Mouse (Mus musculus): Measurements from ENCODE around the gene Capn13.

Gene Capn13

DNA sequence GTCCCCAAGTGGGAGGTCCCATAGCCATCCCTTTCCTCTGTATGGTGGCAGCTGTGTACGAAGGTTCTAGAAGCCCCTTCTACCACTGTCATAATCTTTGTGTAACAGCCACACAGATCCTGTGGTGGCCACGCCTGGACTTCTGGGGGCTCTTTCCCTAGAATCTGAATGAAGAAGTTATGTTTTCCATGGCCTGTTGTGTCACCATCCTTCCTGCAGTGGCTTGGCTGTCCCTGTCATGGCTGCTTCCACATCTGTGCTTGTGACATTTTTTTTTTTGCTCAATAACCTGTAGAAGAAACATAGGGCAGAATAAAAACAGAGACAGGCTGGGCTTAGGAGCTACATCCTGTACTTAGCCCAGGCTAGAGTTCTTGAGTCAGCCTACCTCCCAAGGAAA is at the start of gene Capn13:
TSS of gene Capn13 (minus strand) at position 5 of the 400 bp plus-strand sequence.
- ATAC-seq (ENCODE audit: low TSS enrichment): no peak

DNA sequence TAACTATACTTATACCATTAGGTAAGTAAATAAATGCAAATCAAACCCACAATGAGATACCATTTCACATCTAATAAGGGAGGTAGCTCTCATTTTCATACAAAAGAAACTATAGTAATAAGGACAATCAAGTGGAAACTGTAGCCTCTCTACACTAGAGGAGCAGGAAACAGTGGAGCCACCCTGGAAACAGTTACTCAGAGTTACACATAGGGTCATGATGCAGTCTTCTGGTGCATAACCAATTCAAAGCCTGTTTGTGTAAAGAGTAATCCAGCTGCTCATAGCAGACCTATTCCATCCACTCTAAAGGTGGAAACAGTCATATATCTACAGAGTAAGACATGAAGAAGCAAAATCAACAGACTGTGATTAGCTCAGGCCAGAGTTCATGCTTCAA is 48.4 kb upstream of the Capn13 start:
- ATAC-seq (ENCODE audit: low TSS enrichment): no peak

DNA sequence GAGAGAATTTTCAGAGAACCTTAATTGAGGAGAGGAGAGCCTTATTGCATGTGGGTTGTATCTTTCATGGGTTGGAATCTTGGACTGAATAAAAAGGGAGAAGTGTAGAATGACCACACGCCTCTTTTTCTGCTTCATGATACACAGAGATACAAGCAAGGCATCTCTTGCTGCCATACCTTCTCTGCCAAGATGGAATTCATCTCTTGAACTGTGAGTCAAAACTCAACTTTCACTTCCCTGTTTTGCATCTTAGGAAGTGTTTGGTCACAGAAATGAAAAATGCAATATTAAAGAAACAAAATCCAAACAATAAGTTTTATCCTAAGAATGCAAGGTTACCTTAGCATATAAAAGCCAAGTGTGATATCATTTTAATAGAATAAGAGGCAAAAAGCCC is 40.1 kb upstream of the Capn13 start:
- no peak for ATAC-seq (ENCODE audit: low TSS enrichment)

DNA sequence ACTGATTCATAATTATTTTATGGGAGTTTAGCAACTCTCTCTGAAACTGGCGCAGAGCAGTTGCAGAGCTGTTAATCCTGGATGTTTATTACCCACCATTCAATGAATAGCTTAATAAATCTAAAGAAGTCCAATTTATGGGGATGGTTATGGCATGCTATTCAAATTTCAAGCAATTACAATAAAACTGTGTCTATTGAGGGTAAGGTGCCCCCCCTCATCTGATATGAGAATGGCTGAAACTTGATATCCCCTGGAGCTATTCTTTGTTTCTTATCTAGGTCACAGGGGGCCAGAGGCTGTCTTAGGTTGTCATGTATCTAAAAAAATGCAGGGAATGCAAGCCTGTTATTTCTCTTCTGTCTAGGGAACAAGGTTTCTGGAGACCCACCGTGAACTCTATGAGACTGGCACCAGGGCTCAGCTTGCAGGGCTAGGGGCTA is 31.9 kb upstream of the Capn13 start:
- no peak for ATAC-seq (ENCODE audit: low TSS enrichment)

DNA sequence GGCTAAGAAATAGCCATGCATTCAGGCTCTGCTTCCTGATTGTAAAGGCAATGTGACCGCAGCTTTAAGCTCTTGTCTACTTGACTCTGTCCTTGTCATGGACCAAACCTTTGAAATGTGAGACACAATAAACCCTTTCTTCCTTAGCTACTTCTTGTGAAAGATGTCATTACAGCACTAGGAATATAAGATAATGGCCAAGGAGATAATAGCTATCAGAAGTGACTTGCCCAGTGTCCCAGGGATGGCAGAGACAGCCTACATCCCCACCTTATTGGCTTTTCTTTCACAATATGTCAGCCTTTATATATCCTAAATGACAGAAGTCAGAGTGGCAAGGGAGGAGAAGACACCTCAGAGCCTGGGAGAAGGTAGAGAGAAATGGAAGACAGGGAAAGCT is 31.4 kb upstream of the Capn13 start:
- no peak for ATAC-seq (ENCODE audit: low TSS enrichment)

DNA sequence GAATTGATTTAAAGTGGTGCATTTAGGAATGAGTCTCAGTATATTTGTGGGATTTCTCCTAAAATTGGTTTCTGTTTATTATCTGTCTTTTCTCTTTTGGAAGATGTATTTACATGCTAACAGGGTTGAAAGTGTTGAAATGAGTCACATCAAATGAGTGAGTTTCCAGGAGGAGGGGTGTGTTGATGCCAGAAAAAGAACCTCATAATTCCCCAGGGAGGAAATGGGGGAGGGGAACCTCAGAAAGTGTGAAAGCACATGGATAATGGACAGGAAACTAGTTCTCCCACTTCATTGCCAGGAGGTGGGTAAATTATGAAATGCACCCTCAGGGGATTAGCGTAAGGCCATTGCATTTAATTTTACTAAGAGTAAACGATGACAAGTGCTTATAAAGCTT is 16.7 kb upstream of the Capn13 start:
- ATAC-seq (ENCODE audit: low TSS enrichment): peak; percentile 50; the same call in 1 of the 2 replicates

DNA sequence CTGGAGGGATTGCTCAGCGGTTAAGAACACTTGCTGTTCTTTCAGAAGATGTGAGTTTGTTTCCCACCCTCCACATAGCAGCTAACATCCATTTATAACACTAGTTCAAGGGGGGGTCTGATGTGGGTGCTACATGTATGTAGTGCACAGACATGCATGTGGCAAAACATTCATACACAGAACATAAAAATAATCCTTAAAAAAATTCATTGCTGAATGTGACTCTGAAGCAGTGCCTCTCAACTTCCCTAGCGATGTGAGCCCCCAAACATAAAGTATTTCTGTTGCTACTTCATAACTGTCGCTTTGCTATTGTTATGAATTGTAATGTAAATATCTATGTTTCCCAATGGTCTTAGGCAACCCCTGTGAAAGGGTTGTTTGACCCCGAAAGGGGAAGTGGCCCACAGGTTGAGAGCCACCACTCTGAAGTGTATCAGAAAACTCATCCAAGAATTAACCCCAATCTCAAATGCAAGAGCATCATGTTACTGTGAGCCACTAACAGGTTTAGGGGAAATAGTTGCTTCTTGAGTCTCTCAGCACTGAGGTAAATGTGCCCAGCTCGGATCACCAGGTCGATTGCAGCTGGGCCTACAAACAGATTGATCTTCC is 15.6 kb upstream of the Capn13 start:
- no peak for ATAC-seq (ENCODE audit: low TSS enrichment)

DNA sequence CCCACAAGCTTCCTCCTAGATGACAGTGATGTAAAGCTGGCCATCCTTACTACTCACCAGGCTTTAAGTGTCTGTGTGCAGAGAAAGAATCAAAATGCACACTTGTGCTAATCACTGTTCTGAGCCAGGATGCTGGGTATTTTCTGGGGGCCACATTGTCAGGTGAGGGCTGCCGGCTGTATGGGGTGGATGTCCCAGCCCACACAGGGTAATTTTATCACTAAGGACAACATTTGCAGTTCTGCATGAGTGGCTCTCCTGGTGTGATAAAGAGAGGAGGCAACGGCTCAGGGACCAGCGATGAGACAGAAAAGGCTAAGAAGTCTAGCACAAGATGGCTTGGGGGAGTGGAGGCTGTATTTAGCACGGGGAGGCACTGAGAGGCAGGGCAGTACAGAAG is 11.2 kb upstream of the Capn13 start:
- ATAC-seq (ENCODE audit: low TSS enrichment): no peak

DNA sequence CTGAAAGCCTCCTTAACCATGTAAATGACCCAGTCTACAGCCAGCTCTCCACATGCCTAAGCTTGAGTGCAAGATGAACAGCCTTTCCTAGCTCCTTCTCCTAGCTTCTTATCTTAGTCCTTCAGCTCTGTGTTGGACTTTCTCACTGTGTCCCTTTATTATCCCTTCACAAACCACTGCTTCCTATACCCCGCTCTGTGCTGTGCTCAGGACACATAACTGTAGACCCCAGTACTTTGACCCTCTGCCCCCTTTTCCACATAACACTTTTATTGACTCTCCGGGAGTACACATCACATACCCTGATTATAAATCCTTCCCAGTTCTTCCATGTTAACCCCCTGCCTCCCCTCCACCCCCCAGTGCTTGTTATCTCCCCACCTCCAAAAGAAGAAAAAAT is 606 bp upstream of the Capn13 start:
- ATAC-seq (ENCODE audit: low TSS enrichment): no peak

DNA sequence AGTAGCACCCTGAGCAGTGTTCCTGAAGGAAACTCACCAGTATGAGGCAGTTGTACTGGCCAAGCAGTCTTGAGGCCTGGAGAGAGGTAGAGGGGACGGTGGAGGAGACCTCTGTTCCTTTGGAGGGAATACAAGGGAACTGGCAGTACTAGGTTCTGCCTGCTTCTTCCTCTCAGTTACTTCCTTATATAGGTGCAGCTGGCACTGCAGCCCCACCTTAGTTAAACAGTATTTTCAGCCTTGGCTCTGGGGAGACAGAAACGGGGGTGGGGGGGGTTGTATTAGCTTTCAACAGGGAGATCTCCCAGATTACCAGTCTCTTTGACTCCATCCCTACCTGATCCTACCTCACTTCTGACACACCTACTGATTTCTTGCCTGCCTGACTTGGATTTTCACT is 1.5 kb downstream of the Capn13 start:
- ATAC-seq (ENCODE audit: low TSS enrichment): no peak

DNA sequence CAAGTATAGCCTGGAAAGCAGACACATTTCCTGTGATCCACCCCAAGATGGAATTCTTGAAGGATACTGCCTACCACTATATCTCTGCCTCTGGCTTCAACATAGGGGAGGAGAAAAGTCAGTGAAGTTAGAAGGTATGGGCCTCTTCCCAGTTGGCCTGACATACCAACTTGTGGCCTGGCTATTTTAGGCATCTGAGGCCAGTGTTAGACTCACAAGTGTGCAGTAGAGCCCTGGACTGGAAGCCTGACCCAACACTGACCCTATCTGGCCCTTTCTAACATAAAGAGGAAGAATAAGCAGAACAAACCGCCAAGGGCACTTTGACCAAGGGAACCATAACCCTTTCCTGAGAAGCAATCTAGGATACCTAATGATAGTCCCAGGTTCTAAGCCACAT is 7.3 kb downstream of the Capn13 start:
- no peak for ATAC-seq (ENCODE audit: low TSS enrichment)

DNA sequence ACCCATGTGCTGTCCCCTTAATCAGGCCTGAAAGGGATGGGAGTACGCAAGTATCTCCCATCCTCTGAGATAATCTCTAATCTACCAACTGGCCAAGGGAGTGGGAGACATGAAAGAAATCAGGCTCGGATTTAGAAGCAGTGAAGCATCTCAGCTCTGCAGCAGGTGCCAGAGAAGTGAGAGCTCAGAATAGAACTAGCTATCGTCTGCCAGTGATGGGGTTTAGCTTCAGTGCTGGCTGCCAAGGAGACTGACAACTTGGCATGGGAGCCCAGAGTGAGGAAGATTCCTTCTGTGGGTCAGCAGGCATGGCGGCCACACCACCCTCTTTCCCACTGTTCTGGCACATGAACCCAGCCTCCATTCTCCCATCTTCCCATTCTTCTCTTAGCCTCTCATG is 8.9 kb downstream of the Capn13 start:
- peak; percentile 96 for ATAC-seq (ENCODE audit: low TSS enrichment)

DNA sequence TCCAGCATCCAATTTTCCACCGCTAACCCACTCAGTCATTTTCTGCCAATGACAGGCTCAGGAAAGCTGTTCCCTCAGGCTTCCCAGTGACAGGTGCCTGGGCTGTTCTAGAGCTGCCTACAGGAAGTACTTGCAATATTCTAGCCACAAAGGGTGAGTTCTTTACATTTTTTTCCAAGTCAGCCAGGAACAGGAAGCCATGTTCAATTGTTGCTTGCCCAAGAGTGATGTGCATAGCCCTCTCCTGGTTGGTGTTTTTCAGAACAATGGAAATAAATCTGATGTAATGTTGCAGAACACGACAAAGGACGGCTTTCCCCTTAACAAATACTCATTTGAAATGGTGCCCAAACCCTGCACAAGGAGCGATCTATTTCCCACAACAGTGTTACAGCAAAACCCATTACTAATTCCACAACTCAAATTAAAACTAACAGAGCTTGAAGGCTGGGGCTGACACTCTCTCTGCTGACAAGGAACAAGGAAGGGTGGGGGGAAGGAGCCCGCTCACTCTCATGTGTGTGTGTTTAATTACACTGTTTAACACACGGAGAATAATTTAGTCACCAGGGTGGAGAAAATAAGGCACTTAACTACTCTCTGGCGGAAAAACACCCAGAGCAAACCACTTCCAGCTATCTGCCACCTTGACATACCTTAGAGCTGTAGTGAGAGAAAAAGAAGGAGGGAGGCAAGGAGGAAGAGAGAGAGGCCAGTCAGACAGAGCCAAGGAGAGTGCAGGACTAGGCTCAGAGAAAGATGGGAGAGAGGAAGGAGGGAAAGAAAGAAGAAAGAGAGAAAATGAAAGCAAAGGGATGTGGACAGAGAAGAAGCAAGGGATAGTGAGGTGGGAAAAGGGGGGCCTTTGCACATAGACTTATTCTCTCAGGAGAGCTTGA is 10.2 kb downstream of the Capn13 start:
- peak; percentile 51; the same call in 1 of the 2 replicates for ATAC-seq (ENCODE audit: low TSS enrichment)

DNA sequence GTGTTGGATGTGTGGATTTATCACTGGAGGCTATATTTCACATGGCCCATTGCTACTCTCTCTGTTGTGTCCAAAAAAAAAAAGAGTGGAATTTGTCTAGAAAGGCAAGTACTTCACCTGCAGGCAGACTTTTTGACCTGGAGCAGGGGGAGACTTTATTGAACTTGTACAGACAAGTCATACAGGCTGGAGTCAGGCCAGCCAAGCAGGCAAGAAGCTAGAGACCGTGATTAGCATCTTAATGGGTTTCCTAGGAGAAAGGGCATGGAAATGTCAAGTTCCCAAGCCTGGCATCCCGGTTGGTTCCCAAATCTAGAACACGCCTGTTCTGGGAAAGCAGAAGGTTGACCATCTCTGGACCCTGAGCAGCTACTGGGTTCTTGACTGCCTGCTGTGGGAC is 11.3 kb downstream of the Capn13 start:
- ATAC-seq (ENCODE audit: low TSS enrichment): no peak

DNA sequence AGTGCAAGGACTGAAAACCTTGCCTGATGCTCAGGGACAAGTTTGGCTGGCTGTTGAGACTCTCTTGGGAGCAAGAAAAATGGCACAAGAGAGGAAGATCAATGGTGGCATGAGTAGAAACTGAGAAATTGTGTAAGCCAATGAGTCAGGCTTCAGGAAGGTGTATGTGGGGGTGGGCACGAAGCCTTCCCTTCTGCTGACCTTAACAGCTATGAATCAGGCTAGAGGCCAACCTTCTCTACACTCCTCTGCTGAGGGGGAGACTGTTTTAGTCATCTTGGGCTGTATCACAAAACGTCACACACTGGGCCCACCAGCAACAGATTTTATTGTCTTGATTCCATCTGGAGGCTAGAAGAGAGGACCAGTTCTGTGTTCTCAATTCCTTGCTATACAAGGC is 14.1 kb downstream of the Capn13 start:
- peak; percentile 31 for ATAC-seq (ENCODE audit: low TSS enrichment)

DNA sequence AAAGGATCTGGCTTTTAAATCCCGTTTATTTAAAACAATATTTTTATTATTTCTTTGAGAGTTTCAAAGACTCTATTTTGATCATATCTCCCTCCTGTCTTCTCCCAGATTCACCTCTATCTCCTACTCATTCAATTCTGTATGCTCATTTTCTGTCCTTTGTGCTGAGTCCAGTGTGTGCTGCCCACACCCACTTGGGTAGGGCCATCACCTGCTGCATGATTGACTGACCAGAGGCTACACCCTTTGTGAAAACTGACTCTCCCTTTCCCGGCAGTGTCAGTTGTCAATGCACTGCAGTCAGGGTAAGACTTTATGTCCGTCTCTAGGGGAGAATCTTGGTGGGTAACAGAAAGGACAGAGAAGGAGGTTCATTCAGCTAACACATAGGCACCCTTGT is 14.7 kb downstream of the Capn13 start:
- no peak for ATAC-seq (ENCODE audit: low TSS enrichment)

DNA sequence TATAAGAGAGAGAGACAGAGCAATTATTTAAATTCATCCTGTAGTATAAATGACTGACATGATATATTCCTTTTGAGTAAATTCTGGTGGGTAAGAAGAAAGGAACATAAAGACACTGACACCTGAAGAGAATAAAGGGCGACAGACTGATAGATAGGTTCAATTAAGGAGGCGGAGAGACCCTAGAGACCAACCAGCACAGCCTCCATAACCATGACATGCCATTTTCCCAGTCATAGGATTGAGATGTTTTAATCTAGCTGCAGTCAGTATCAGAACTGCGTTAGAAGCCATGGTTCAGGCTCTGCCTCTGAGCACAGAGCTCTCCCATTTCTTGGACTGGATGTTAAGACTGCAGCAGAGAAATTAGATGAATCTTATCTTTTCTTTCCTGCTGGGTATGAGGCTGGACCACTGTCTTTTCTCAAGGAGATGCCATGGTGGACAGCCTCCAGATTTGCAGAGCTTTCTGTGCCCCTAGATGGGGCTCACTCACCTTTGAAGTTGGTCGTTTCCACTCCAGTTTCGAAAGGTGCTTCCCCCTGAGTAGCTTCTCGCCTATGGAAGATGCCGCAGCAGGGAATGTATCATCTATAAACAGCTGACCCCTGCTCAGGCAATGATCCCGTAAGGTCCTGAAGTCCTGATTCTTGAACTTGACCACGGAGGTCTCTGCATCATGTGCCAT is 18.2 kb downstream of the Capn13 start:
- no peak for ATAC-seq (ENCODE audit: low TSS enrichment)

DNA sequence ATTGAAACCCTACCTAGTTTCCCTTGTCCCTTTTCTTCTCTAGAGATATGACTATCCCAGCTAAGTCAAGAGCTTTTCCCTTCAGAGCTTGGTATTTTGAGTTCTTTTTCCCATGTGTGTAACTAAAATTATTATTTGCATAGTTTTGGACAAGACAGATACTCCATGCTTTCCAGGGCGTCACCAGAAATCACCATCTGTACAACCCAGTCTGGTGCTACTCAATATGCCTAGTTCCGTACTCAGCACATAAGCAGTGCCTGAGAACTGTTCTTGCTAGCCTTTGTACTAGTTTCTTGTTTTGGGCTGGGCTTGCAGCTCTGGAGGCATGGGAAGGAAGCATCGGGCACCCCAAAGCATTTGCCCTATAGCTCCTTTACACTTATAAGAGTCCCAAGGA is 19.0 kb downstream of the Capn13 start:
- peak; percentile 69; the same call in 1 of the 2 replicates for ATAC-seq (ENCODE audit: low TSS enrichment)

DNA sequence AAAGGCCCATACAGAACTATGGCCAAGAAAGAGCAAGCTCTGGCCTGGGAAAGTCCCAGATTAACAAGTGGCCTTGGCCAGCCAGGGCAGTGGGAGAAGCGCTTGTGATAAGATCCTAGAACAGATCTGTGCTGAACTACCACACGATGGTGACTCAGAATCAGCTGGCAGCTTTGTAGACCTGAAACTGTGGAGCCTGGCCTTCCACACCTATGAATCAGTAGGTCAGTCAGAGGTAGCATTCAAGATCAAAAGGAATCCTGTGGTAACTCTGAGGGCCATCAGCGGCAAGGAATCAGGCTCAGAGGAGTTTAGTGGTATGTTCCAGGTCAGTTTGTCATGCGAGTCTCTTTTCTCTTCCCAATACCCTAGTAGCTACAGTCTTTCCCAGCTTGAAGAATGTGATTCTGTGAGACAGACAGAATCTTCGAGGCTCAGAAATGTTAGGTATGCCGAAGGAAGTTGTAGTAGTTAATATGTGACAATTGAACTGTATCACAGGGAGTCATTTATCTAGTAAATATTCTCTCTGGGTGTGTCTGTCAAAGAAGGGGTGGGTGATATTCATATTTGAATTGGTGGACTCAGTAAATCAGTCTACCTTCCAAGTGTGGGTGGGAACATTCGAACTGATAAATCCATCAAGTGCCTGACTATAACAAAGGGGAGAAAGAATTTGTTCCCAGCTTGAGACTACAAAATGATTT is 22.7 kb downstream of the Capn13 start:
- no peak for ATAC-seq (ENCODE audit: low TSS enrichment)

DNA sequence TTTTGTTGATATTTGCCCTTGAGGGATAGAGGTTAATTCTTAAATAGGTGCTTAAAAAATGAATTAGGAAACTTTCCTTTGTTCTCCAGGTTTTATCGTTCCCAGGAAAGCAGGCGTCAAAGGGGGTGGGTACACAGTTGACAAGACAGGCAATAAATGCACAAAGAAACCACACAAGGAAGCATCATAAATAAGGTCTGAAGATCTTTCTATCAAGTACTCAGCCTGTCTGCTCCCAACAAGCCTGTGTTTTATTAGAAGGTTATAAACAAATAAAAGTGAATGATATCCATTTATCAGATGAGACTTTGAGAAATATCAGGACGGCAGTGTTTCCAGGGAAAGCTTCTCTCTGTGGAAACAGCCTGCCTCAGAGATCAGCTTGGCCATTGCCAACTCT is 33.3 kb downstream of the Capn13 start:
- ATAC-seq (ENCODE audit: low TSS enrichment): no peak

DNA sequence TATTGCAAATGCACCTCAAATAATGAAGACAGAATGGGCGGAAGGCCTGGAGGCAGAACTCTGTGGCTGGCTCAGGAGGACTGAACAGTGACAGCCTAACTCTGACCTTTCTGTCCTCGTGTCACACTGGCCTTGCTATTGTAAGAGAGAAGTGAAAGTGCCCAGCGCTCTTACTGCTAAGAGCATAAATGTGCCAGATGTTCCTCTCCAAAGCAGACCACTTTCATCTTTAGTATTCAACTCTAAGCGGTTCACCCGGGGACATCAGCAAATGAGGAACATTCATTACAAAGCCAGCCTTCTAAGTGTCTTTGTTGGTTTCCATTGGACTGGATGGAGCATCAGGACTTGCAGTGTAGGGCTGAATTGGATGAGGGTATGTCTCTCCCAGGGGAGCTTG is 39.6 kb downstream of the Capn13 start:
- no peak for ATAC-seq (ENCODE audit: low TSS enrichment)
